Mouse (Mus musculus) layer of hippocampus, postnatal 14 days (tissue): ENCODE data around the gene Hormad1. TPM values are rescaled to one million over a fixed set of nuclear protein-coding genes. Genes with fewer than 3 reads are reported as not detected.
"Not testable (repeated sequence)": the region's sequence is repeated elsewhere in the genome, so short reads cannot be mapped to it uniquely, and the experiment has no call there.

ENCODE experiments used
- DNase-seq, 2 experiments: peaks; one replicate each; pipeline ENCODE4 v3.0.0; 2021 to 2022; ENCODE audit warnings: low spot score in 2 of 2, mixed read lengths in 1 of 2
- total RNA-seq, 2 experiments: library from RNA; stranded (reverse); gene quantifications; 2 replicates each; pipeline ENCODE4 v1.2.3; 2021

The Hormad1 gene
- total RNA-seq, 2 experiments from 2014 or later, result not detected

GRCm38 (mm10) chr3:95560738-95561137, 1.3 kb downstream of the Hormad1 start:
- no peak for DNase-seq

GRCm38 (mm10) chr3:95561826-95562225, 2.3 kb downstream of the Hormad1 start:
- no peak for DNase-seq

GRCm38 (mm10) chr3:95569585-95569984, 10.1 kb downstream of the Hormad1 start:
- DNase-seq, result no peak

- no peak for DNase-seq
Measured at GRCm38 (mm10) chr3:95587754-95588603, 28.5 kb downstream of the Hormad1 start.

GRCm38 (mm10) chr3:95588604-95589086, 29.2 kb downstream of the Hormad1 start, which contains the start of gene Golph3l:
Golph3l (plus strand) TSS chr3:95588934.
- peak; percentile 93 to 98 for DNase-seq

- DNase-seq, result no peak
Measured at GRCm38 (mm10) chr3:95598734-95599133, 39.3 kb downstream of the Hormad1 start.

- no peak for DNase-seq
Measured at GRCm38 (mm10) chr3:95601287-95601686, 41.8 kb downstream of the Hormad1 start.

- no peak for DNase-seq
Measured at GRCm38 (mm10) chr3:95606096-95606495, 46.6 kb downstream of the Hormad1 start.

GRCm38 (mm10) chr3:95609195-95609594, 49.7 kb downstream of the Hormad1 start:
- no peak for DNase-seq

GRCm38 (mm10) chr3:95613996-95614395, 54.5 kb downstream of the Hormad1 start:
- no peak for DNase-seq

- no peak for DNase-seq
Measured at GRCm38 (mm10) chr3:95618511-95618910, 59.0 kb downstream of the Hormad1 start.

GRCm38 (mm10) chr3:95621241-95621640, 61.8 kb downstream of the Hormad1 start:
- no peak for DNase-seq

- DNase-seq, result not testable (repeated sequence)
Measured at GRCm38 (mm10) chr3:95622421-95622820, 62.9 kb downstream of the Hormad1 start.

- DNase-seq, result no peak
Measured at GRCm38 (mm10) chr3:95623551-95623950, 64.1 kb downstream of the Hormad1 start.

- DNase-seq, result not testable (repeated sequence)
Measured at GRCm38 (mm10) chr3:95623991-95624515, 64.6 kb downstream of the Hormad1 start.

GRCm38 (mm10) chr3:95624628-95625503, 65.4 kb downstream of the Hormad1 start, which contains the start of gene Ensa:
Ensa (plus strand) TSS chr3:95624993.
- peak; percentile 99 for DNase-seq

GRCm38 (mm10) chr3:95627763-95628162, 68.3 kb downstream of the Hormad1 start:
- peak; percentile 39 to 73 for DNase-seq

GRCm38 (mm10) chr3:95629755-95630154, 70.3 kb downstream of the Hormad1 start:
- peak; percentile 55 to 74 for DNase-seq

GRCm38 (mm10) chr3:95630856-95631255, 71.4 kb downstream of the Hormad1 start:
- no peak for DNase-seq

- DNase-seq, result no peak
Measured at GRCm38 (mm10) chr3:95631304-95631703, 71.8 kb downstream of the Hormad1 start.
